Mouse (Mus musculus) liver, adult 2 months (tissue): Measurements from ENCODE around the gene Prdm16.

Source experiments
- CTCF ChIP-seq: fragments of 200-500 bp; IDR thresholded peaks from 2 replicates; pipeline ENCODE4 v1.5.1; 2011; ENCODE audit warnings: low read depth, low read length, control low read depth
- POLR2A ChIP-seq: fragments of 200-500 bp; IDR thresholded peaks from 2 replicates; pipeline ENCODE4 v1.6.1; 2011; ENCODE audit warnings: low read length, control low read depth; ENCODE audit not compliant: insufficient read depth; ENCODE audit errors: extremely low read depth

DNA sequence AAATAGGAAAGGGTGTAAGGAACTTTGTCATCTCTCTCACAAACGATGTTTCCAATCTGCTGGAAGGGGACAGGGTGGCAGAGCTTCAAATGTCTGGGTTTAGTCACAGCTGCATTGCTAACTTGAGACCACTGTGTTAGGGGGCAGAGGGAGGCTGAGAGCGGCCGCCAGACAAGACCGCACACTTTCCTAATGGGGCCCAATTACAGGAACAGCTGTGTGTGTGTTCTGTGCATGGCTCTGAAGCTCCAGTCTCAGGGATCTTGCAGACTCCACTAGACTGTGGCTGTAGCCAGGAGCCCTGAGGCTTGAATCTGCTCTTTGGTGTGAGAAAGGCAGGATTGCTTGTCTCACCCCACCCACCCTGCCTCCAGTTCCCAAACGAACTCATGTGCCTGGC lies 148.6 kb downstream of the Prdm16 start:
- TF ChIP-seq CTCF: no peak
- no peak for TF ChIP-seq POLR2A
